Mouse (Mus musculus) right cerebral cortex, postnatal 4 days (tissue): ENCODE results near the gene Slc16a11.

ENCODE experiments used
- DNase-seq: peaks from one replicate; pipeline ENCODE4 v3.0.0-alpha.2; 2022

Slc16a11 gene

DNA sequence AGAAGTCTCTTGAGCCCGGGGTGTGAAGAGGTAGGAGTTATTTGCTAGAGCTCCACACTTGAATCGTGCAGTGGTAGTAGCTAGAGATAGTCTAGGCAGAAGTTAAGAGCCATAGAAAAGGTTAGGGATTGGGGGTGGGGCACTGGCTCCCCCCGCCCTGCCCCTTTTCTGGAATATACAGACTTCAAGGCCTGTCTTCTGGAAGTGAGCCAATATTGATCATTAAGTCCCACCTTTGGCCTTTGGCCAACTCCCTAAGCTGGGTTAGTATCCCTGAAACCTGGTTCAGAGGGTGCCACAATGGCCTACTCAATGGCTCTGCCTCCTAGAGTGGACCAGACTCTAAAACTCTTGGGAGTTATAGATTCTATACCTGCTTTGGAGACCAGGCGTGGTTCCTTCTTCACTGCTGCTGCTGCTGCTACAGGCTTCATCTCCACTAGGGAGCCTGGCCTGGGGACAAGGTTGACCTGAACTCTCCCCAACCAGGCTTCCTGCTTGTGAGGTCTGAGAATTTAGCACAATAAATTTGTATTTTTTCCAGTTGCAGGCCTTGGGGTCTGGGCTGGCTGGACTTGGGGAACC lies 15.2 kb downstream of the Slc16a11 start:
- no peak for DNase-seq

DNA sequence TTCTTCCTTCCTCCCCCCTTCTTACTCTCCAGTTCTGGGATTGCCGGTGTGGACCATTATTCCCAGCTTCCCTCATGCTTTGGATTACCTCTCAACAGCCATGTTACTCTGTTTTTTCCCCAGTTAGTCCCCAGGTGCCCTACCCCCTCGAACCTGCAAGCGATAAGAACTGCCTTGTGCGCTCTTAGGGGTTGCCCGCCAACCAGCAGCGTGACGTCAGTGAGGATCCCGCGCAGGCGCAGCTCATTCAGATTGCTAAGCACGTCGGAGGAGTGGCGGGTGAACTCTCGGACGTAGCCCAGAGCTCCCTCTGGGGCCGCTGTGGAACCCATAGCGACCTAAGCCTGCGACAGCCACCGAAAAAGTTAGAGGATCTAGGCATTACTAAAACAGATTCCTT lies 16.3 kb downstream of the Slc16a11 start:
- peak; percentile 80 for DNase-seq

DNA sequence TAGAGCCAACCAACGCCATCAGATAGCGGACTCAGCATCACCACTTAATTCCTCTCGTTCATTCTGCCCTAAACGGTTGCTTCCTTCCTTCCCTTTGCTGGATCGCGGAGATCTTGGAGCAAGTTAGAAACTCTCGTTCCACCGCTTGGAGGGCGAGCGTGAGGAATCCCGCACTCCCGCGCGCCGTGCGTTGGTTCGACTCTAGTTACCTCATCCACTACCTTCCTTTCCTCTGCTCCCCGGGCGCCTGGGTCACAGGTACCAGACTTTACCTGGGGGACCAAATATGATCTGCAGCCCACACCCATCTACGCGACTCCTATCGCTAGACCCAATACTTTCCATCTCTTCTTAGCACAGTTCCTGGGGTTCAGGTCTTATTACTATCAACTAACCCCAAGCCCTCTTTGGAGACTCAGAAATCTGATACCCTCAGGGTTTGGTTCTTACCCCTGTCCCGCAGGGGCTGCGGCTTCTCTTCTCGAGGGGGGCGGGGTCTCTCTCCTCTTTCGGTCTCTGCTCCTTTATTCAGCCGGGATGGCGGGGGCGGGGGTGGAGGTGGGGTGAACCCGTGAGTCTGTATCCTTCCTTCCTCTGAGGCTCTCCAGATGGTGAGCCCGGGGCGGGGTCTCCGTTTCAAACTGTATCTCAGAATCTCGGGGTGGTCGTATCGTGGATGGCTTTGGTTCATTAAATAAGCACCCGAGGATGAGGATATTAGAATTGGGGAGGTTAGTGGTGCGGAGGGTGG lies 16.9 kb downstream of the Slc16a11 start, which contains the start of gene Bcl6b:
Gene Bcl6b, minus strand, starts transcription at position 539 of the 751 bp plus-strand sequence.
- no peak for DNase-seq

DNA sequence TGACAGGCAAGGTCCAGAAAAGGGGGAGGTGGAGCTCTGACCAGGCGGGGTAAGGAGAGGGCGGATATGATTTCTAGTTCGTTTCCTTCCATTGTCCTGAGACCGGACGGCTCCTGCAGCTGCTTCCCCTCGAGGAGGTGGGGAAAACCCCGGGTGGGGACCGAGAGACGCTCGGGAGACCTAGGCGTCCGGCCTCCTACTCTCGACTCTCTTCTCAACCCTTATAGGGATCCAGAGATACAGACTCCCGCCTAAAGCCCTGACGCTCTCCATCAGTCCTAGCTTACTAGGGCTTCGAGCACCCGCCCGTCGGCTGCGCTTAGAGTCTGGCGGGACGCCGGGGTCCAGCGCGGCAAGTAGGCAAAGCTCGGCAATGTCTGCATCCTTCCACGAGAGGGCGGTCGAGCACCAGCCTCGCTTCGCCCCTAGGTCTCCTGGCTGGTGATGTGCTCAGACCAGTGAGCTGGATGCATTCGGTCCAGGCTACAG lies 17.7 kb downstream of the Slc16a11 start:
- peak; percentile 85 for DNase-seq

DNA sequence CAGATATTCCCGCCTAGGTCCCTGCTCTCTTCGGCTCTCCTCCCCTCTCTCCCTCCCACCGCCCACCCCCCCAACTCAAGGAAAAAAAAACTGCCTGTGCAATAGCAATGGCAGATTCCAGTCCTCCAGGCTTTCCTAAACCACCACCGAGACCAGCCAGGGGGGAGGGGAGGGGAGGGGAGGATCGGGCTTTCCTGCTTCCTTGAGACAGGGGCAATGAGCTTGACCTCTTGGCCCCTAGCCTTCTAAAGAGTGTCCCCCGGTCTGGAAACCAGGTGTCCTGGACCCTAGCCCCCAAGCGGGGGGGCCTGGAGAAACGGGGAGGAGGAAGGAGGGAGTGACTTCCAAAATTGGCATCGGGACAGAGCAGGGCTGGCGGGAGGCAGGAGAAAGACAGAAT lies 20.0 kb downstream of the Slc16a11 start:
- DNase-seq, result peak; percentile 70

DNA sequence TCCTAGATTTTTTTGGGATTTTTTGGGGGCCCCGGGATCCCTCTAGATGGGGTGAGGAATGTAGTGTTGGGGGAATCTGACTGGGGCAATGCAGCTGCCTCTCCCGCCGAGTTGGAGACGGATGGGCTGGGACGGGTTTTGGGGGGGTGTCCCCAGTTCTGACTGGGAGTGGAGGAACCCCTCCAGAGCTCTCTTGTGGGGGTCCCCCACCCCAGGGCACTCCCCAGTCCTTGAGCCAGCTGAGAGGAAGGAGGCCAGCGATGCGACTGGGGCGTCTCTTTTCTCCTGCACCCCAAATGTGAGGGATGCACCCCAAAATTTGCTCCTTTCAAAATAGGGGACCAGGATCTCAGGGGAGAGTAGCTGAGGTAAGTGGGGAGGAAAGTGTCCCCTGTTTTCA lies 20.5 kb downstream of the Slc16a11 start:
- DNase-seq, result no peak

DNA sequence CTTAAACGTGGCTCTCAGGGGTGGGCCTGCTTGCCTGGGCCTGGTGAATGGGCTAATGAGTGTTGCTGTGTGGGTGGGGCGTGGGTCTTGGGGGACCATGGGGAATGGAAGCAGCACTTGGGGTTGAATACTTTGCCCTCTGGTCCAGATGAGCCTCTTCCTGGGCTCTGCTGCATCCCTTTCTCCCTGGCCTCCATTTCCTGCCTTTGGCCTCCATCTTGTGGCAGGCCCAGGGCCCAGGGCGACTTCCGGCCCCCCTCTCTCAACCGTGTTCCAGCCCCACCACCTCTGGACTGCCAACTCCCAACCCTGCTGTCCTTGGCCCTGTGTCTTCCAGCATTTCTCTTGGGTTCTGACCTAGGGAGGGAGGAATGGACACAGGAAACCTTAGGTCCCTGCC lies 21.5 kb downstream of the Slc16a11 start:
- no peak for DNase-seq

DNA sequence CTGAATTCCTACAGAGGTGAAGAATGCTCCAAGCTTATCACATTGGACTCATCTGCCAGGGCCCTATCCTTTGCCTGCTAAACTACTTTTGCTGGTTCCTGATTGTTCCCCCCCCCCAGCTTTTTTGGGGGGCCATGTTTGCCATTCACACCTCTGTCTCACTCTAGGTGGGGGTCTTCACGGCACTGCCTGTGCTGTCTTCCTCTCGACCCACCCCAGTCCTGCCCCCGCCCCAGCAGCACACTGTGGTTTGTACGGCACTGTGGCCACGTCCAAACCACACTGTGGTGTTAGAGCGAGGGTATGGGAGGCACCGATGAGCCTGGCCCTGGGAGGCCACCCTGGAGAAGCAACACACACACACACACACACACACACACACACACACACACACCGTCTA lies 21.9 kb downstream of the Slc16a11 start:
- no peak for DNase-seq

DNA sequence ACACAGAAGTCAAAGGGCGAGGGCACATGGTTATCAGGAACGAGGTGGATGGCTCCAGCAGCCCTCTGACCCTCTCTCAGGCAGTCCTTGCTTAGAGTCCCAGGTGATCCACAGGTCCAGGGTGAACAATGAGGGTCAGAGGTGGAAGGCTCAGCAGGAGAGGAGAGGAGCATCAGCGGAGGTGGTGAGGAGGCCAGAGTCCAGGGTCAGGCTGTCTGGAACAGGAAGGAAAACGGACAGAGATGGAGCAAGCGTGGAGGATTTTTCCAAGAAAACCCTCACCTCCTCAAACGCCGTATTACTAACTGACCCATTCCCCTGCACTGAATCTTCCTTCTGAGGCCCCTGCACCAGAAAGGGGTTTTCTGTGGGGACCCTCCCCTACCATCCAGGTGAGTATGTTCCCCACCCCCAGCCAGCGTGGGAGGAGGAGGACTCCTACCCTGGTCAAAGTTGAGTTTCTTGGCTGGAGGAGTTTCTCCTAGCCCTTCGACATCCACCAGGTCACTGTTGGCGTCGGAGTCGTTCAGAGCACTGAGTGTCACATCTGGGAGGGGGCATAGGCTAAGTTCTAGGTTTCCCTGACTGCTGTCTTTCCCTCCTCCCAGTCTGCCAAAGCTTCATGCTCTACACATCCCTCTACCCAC lies 22.8 kb downstream of the Slc16a11 start:
- no peak for DNase-seq

DNA sequence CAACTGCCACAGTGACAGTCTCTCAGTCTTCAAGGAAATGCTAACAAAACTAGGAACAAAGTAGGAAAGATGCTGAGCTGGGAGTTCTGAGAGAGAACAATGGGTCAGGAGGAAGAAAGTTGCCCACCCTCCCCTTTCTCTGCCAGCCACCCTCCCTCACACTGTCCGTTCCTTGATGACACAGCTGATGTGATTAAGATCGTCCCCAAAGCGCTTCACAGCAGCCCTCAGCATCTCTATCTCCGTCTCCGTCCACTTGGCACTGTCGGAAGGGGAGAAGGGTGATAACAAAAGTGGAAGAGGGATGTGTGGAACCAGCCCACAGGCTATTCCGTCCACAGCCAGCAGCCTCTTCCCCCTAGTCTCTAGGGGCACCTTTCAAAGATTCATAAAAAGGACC lies 24.2 kb downstream of the Slc16a11 start:
- DNase-seq, result no peak

DNA sequence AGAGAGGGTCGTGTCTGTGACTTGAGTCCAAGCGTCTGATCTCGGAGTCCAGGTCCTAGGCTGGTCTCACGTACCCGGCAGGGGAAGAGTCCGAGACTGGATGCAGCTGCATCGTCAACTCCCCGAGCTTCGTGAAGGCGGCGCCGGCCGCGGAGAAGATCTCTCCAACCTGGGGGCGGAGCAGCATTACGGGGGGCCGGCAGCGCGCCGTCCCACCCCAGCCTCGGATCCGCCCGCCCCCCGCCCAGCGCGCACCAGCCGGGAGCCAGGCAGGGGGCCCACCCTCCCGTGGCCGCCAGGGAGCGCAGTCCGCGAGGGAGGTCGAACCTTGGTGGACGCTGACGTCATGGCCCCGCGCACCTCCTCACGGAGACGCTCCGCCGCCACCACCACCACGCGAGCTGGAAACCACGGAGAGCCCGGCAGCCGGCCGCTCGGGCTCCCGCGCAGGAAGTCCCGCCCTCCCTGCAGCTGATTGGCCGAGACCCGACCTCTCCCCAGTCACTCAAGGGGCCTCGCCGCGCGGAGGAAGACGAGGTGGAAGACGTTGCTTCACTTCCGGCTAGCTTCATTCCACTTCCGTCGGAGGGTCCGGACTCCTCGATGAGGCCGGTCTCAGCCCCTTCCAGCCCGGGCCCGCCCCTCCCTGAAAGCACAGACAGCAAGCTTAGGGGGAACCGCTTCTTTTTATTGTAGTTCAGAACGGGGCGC lies 25.1 kb downstream of the Slc16a11 start, which contains the start of gene 0610010K14Rik:
Gene 0610010K14Rik, minus strand, starts transcription at position 458 of the 711 bp plus-strand sequence.
- peak; percentile 98 for DNase-seq

DNA sequence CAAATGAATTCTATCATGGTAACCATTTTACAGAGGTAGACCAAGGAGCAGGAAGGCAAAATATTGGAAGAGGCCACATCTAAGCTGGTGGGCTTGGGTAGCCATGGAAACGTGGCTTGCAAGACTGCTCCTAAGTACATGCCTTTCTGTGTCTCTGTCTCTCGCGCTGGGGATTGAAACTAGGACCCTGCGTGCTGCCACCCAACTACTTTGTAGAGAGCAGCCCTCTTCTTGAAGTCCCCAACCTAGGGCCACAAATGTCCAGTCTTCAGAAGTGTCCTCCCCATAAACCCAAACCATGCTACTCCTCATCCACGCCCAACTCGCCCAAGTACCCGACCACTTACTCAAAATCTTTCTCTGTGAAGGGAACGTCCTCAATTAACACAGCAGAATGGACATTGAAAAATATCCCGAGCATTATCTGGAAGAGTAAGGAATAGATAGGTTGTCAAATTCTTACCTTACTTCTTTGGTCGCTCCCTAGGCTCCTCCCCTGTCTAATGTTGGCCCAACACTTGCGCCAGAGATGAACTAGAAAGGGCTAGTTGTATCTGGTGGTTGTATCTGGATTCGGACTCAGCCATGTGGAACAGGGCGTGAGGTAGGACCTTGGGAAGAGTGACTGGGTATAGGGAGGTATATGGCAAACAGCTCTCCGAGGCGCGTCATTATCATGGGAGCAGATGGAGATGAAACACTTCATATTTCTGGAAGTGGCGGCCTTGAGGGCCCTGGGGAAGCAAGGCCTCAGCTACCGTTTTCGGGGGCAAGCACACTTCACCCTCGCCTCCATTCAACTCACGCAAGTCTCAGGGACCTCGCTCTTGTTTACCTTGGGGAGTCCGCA lies 26.3 kb downstream of the Slc16a11 start:
- DNase-seq, result no peak

DNA sequence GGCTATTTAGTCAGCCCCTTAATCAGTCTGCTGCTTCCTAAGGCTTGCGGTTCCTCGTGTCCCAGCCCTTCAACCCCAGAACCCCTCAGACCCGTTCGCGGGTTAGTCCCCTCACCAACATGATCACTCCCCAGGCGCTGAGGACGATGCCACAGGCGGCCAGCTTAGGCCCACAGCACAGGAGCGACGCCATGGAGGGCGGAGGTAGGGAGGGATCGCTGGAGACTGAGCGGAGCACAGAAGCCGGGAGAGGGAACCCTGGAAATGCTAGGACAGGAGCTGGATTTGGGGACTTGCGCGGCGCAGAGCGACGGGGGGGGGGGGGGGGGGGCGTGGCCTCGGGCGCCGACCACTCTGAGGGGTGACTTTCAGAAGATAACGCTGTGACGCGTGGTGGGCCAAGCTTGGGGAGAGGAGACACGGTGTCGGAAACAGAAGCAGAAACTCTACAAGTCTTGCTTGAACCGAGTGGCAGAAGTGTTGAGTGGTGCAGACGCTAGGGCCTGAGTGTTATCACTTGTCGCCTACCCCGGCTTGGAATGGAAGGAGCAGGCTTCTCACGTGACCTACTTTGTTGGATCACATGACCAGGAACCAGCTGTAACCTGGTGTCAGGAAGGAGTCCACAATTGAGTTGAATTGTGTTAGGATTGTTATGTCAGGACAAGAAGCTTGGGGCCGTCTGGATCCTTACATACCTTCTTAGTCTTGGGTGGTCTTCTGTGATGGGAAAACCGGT lies 27.2 kb downstream of the Slc16a11 start, which contains the start of the genes Gm21988 and Rnasek:
Gene Gm21988, minus strand, starts transcription at position 290 of the 739 bp plus-strand sequence.
Gene Rnasek, minus strand, starts transcription at position 302 of the 739 bp plus-strand sequence.
- peak; percentile 70 for DNase-seq

DNA sequence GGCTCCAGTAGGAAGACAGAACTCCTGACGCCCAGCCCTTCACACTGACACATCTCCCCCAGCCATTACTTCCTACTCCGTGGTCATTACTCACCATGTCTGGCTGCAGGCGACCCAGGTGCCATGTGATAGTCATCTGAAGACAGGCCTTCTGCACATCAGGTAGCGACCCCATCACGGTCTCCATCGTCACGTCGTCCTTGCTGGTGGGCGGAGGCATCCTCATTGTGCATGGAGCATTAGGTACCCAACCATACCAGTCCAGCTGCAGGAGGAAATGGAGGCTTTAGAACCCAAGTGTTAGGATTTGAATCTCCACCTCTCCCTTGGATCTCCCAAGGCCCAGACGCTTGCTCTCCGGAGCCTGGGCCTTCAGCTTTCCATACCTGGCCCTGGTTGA lies 30.0 kb downstream of the Slc16a11 start:
- no peak for DNase-seq

DNA sequence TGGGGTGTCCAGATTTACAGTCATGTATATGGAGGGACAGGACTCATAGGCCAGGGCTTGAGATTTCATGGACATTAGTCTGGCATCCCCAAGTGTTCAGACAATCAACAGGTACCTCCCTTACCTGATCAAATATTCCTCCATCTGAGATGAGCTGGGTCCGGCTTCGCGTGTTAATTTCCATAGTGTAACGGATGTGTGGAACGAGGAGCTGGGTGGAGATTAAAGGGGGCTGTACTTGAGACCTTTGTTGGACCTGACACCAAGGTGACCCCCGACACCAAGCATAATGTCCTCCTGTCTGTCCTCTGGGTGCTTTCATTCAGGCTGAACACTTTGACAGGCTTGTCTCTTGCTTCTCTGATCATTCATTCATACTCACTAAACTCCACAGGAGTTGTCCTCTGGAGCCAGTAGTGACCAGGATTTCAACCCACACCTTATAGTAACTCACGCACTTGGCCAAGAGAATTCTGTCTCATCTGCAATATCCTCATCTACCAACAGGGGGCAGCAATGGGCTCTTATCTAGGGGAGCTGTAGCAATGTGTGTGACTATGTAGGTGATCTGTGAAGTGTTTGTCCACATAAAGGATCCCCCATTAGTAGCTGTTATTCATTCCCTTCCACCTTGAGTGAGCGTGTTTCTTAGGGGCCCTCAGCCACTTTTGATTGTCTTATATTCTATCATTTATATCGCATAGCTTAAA lies 34.7 kb downstream of the Slc16a11 start:
- peak; percentile 58 for DNase-seq

DNA sequence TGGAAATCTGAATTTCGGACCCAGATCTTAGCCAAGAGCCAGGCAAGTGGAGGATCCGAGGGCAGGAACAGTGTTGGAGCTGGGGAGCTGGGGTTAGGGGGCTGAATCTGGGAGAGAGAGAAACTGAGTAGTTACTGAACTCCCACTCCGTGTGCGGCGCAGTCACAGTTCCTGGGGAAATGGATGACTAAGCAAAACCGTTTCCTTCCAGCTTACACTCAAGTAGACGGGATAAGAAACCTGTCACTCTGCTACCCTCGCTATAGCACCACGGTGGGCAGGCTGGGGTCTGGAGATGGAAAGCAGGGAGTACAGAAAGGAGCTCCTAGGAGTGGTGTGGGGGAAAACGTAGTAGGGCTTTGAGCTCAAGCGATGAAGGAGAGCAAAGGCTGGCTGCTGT lies 37.6 kb downstream of the Slc16a11 start:
- no peak for DNase-seq

DNA sequence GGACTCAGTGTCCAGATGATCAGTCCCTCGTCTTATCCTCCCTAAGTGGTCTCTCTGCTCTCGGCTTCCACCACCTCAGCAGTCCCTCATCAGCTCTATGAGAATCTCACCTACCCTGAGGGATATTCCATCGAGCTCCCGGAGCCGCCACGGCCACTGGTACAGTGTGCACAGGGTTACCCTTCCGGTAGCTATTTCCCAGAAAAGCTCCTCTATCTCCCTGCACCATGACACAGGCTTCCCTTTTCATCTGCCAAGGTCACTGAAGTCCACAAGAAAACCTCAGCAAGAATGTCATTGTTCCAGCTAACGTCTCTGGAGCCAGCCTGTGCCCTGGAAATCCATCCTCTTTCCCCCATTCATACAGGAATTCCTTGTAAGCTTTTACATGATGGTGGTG lies 39.3 kb downstream of the Slc16a11 start:
- no peak for DNase-seq

DNA sequence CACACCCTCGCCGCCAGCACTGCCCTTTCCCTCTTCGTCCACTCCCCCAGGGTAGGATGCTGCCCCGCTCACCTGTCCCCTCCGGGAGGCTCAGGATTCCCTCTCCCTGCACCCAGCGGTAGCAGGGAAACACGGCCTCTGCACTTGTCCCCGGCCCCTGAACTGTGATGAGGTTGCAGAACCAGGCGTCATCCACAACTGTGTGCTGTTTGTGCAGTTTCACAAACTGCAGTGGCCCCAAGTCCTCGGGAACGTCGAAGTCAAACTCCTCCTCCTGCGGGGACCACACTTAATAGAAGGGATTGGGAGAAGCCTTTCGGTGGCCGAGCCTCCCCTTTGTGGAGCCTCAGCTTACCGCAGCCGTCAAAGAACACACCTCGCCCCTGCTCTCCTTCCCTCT lies 41.8 kb downstream of the Slc16a11 start:
- no peak for DNase-seq

DNA sequence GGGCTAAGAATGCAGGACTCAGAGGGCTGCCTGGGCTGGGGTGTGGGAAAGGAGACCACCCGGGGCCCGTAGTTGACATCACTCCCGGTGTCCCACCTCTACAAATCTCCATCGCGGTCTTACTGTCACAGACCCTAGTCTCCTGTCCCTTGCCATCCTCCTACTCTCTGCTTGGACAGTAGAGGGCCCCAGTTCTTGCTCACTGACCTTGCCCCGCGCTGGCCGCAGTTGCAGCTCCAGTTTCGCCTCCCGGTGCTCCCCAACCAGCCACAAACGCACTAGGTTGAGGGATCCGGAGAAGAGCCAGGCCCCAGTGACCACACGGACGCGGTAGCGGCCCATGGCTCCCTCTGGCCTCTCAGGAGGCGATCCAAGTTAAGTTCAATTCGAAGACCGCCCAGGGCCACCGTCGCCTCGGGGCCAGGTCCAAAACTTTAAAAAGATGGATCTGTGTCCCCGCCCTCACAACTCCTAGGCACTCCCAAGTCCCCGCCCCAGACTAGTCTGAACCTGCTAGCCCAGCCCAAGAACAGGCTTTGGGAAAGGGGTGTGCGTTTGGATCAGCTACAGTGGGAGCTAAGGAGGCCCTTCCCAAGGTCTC lies 42.5 kb downstream of the Slc16a11 start, which contains the start of gene Alox12:
Gene Alox12, minus strand, starts transcription at position 423 of the 601 bp plus-strand sequence.
- no peak for DNase-seq

DNA sequence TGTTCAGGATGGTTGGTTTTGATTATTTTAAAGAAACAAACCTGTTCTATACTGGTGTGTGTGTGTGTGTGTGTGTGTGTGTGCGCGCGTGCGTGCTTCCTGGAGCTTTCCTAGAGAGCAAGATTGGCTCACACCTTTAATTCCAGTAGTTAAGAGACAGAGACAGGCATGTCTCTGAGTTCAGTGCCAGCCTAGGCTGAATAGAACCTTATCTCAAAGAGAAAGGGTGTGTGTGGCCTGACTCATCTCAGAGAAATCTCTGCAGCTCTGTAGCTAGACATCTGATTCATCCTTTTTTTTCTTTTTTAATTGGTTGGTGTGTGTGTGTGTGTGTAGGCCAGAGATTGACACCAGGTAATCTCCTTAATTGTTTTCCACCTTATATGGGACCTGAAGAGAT lies 46.5 kb downstream of the Slc16a11 start:
- no peak for DNase-seq
